Mouse (Mus musculus) heart, embryonic 16.5 days (tissue): ENCODE measurements around the gene Gm29776. TPM values are rescaled to one million over a fixed set of nuclear protein-coding genes. Genes with fewer than 3 reads are reported as not detected.

ENCODE experiments used
- ATAC-seq: fragments of 200-750 bp; cut with Nextera tagmentation; replicated peaks from 2 replicates; pipeline ENCODE4 v1.8.0; 2017; ENCODE audit warnings: moderate number of reproducible peaks; ENCODE audit not compliant: insufficient read depth, low FRiP score; ENCODE audit errors: extremely low read depth
- H3K27ac ChIP-seq: fragments of 300-500 bp; sonication (generic); 2 replicates; pipeline ENCODE4 v1.5.1; 2014; ENCODE audit warnings: mild to moderate bottlenecking, low read length, control low read depth, moderate library complexity
- H3K27me3 ChIP-seq: fragments of 300-500 bp; sonication (generic); 2 replicates; pipeline ENCODE4 v1.6.1; 2014; ENCODE audit warnings: low read length, mixed read lengths; ENCODE audit not compliant: control insufficient read depth, insufficient read depth
- H3K36me3 ChIP-seq: fragments of 300-500 bp; sonication (generic); 2 replicates; pipeline ENCODE4 v1.6.1; 2014; ENCODE audit not compliant: control insufficient read depth, insufficient read depth
- H3K4me1 ChIP-seq: fragments of 300-500 bp; sonication (generic); 2 replicates; pipeline ENCODE4 v1.6.1; 2014; ENCODE audit warnings: low read length, mixed read lengths; ENCODE audit not compliant: control insufficient read depth, insufficient read depth
- H3K4me2 ChIP-seq: fragments of 300-500 bp; sonication (generic); 2 replicates; pipeline ENCODE4 v1.6.1; 2014; ENCODE audit warnings: low read depth, mild to moderate bottlenecking, control low read depth, low read length
- H3K4me3 ChIP-seq: fragments of 300-500 bp; sonication (generic); 2 replicates; pipeline ENCODE4 v1.5.1; 2014; ENCODE audit warnings: mild to moderate bottlenecking, control low read depth, low read length
- H3K9ac ChIP-seq: fragments of 300-500 bp; sonication (generic); 2 replicates; pipeline ENCODE4 v1.6.1; 2014; ENCODE audit warnings: low read length, control low read depth
- H3K9me3 ChIP-seq: fragments of 300-500 bp; sonication (generic); replicated peaks from 2 replicates; pipeline ENCODE4 v1.6.1; 2016; ENCODE audit warnings: low read length; ENCODE audit not compliant: control insufficient read depth
- WGBS: fragments of 180-500 bp; shearing (Covaris S2); extraction: QIAGEN DNeasy Blood & Tissue Kit; methylation state at CpG from one replicate; pipeline ENCODE4 v1.1.7; 2014; 5-methylcytosine and 5-hydroxymethylcytosine counted together
- microRNA-seq: library from miRNA; unstranded; fragments of <30 nt; microRNA quantifications from one replicate; pipeline ENCODE4, GENCODE M21; 2017
- polyA plus RNA-seq: library from polyadenylated mRNA; unstranded; fragments of >200 nt; fragmentation: Nextera tagmentation; extraction: Ambion mirVana; gene quantifications from 2 replicates; pipeline ENCODE4 v1.2.1, GENCODE M21; 2015

Gm29776 gene
- polyA plus RNA-seq, 1 experiment from 2014 or later = 0.18 TPM

DNA sequence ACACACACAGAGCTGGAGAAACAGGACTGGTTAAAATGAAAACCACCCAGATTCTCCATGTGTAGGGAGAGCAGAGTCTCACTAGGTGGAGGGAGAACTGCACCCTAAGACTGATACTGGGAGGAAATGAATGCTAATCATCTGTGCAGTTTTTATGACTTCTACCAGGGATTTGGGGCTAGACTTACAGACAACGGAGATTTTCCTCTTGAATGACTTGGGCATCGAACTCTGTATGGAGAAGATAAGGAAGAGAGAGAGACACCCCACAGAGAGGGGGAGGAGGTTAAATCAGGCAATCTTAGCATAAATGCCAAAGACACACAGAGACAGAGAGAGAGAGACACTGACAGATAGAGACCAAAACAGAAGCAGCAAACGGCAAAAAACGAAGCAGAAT is 50.7 kb downstream of the Gm29776 start:
- H3K27me3 ChIP-seq = no peaks in the 10 kb centered on the region
- H3K9ac ChIP-seq = no peak overlapping the region
- peaks cover 12% of the 10 kb centered on the region for H3K4me1 ChIP-seq
- H3K27ac ChIP-seq = no peak overlapping the region
- H3K4me3 ChIP-seq = no peak overlapping the region
- H3K4me2 ChIP-seq = no peak overlapping the region
- H3K9me3 ChIP-seq = no peaks in the 10 kb centered on the region
- 73% methylated on average over 4 of the region's 4 CpGs for WGBS
- H3K36me3 ChIP-seq = peaks cover 79% of the 10 kb centered on the region
- no peak for ATAC-seq

DNA sequence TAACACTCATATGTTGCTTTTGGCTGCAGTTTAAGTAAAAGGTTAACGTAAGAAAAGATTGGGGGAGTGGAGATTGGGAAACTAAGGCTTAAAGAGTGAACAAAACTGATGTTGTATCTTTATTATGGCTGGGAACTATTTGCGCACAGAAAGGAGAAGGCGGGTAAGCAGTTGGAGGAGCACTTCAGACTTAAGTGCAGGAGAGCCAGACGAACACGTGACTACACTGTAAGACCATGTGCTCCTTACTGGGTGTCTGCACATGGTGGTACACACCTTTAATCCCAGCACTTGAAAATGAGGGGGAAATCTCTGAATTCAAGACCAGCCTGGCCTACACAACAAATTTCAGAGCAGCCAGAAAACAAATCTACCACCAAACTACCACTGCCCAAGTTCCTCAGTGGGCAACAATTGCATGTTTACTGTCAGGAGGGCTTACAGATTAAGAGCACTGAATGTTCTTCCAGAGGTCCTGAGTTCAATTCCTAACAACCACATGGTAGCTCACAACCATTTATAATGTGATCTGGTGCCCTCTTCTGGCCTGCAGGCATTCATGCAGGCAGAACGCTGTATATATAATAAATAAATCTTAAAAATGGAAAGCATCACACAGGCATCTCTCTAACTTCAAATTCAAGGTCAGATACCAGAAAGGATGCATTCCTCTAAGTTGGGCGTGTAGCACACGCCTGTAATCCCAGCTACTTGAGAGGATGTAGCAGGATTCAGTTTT is 51.6 kb downstream of the Gm29776 start:
- H3K9me3 ChIP-seq = no peaks in the 10 kb centered on the region
- 88% methylated on average over 8 of the region's 8 CpGs for WGBS

DNA sequence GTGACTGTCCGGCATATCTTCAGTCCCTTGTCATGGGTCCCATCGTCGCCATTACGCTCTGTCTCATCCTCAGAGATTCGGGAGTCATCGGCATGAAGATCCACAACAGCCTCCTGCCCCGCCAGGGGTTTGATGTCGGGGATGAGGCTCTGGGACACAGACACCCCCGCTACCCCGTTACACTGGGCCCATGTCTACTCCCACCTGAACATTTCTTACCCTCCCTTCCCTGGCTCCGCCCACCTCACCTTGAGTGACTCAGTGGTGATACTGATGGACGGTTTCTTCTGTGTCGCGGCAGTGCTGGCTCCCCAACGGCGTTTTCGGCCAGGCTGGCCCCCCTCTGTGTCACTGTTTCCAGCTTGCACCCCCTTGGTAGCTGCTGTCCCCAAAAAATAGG is 52.2 kb downstream of the Gm29776 start:
- H3K4me3 ChIP-seq = no peak overlapping the region
- H3K4me1 ChIP-seq = peaks cover 4% of the 10 kb centered on the region; the same call in 1 of the 2 replicates
- H3K9ac ChIP-seq = no peak overlapping the region
- no peak for ATAC-seq
- no peaks in the 10 kb centered on the region for H3K9me3 ChIP-seq
- no peaks in the 10 kb centered on the region for H3K27me3 ChIP-seq
- H3K4me2 ChIP-seq = no peak overlapping the region
- H3K36me3 ChIP-seq = peaks cover 81% of the 10 kb centered on the region
- 92% methylated on average over 17 of the region's 17 CpGs for WGBS
- H3K27ac ChIP-seq = no peak overlapping the region

More for the DNA sequence above, 51.6 kb downstream of the Gm29776 start:
- Histone ChIP-seq H3K27me3 (no peaks in the 10 kb centered on the region), H3K4me1 (peaks cover 4% of the 10 kb centered on the region), H3K36me3 (peaks cover 84% of the 10 kb centered on the region), H3K4me3 (no peak overlapping the region), H3K27ac (no peak overlapping the region), H3K4me2 (no peak overlapping the region), H3K9ac (no peak overlapping the region)
- ATAC-seq = no peak

DNA sequence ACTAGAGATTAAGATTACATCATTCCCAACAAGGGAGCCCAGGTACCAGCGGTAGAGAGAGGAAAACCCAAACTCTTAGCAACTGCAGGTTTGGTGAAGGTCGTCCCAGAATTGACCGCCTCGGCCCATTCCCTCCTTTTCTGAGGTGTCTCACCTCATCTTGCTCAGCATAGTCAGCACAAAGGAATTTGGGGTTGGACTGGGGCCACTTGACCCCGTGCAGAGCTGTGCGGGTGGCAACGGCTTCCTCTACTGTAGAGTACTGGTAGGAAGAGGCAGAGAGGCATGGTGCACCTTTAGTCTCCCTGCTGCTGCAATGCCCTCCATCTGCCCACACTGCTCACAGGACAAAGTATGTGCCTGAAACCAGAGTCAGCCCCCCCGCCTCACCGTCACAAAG is 54.3 kb downstream of the Gm29776 start:
- H3K4me3 ChIP-seq = no peak overlapping the region
- 73% methylated on average over 9 of the region's 9 CpGs for WGBS
- no peaks in the 10 kb centered on the region for H3K9me3 ChIP-seq
- no peak overlapping the region for H3K27ac ChIP-seq
- no peak for ATAC-seq
- H3K27me3 ChIP-seq = no peaks in the 10 kb centered on the region
- no peak overlapping the region for H3K9ac ChIP-seq
- peaks cover 3% of the 10 kb centered on the region for H3K4me1 ChIP-seq
- no peak overlapping the region for H3K4me2 ChIP-seq
- H3K36me3 ChIP-seq = peaks cover 62% of the 10 kb centered on the region

DNA sequence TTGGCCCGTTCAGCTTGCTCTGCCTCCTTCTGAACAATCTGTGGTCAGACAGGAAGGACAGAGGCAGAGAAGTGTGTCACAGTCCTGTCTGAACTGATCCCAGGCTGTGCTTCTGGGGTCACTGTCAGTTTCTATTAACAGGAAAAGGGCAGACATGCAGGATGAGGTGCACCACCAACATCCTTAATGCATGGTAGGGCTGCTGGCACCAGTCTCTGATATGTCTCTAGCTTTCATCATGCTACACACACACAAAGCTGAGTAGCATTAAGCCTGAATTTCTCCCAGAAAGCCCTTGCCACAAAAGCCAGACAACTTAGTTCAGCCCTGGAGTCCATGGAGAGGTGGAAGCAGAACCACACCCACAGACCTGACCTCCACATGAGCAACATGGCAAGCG is 55.6 kb downstream of the Gm29776 start:
- no peak for ATAC-seq
- H3K9me3 ChIP-seq = no peaks in the 10 kb centered on the region
- H3K4me2 ChIP-seq = no peak overlapping the region
- H3K27ac ChIP-seq = no peak overlapping the region
- H3K4me3 ChIP-seq = no peak overlapping the region
- 0 out of 2 replicates have a peak, but pooled peaks cover 2% of the 10 kb centered on the region for H3K27me3 ChIP-seq
- 85% methylated on average over 2 of the region's 2 CpGs for WGBS
- no peak overlapping the region for H3K9ac ChIP-seq
- H3K36me3 ChIP-seq = peaks cover 52% of the 10 kb centered on the region
- H3K4me1 ChIP-seq = peaks cover 3% of the 10 kb centered on the region

Small RNA genes within 50 kb of the gene (microRNA-seq; reads per million reads assigned to microRNA genes)
- gene Mir6948 = 0.59 reads per million

Other genes starting within 250 kb of the Gm29776 start
- 45.8 and 52.0 TPM in 2 replicates for gene Lrp10, start 234.7 kb downstream of the Gm29776 start, polyA plus RNA-seq
- gene Rem2, start 222.7 kb downstream of the Gm29776 start, polyA plus RNA-seq = 0.59 and 2.2 TPM in 2 replicates
- gene Prmt5, start 181.3 kb downstream of the Gm29776 start, polyA plus RNA-seq = 55.3 and 57.8 TPM in 2 replicates
- gene Haus4, start 144.2 kb downstream of the Gm29776 start, polyA plus RNA-seq = 39.7 and 47.0 TPM in 2 replicates
- gene Ajuba, start 121.3 kb downstream of the Gm29776 start, polyA plus RNA-seq = 24.9 and 25.5 TPM in 2 replicates
- gene 4931414P19Rik, start 92.8 kb downstream of the Gm29776 start, polyA plus RNA-seq = 6.7 and 7.8 TPM in 2 replicates
- gene Psmb5, start 80.8 kb downstream of the Gm29776 start, polyA plus RNA-seq = 358 and 367 TPM in 2 replicates
- 9.5 and 22.3 TPM in 2 replicates for gene Psmb11, start 77.4 kb downstream of the Gm29776 start, polyA plus RNA-seq
- gene Gm17606, start 57.9 kb downstream of the Gm29776 start, polyA plus RNA-seq = not detected in 2 replicates
- gene Cdh24, start 57.5 kb downstream of the Gm29776 start, polyA plus RNA-seq = 1.4 and 1.9 TPM in 2 replicates
- gene 1700123O20Rik, start 12.6 kb downstream of the Gm29776 start, polyA plus RNA-seq = 42.8 and 49.8 TPM in 2 replicates
- gene Acin1, start 11.9 kb downstream of the Gm29776 start, polyA plus RNA-seq = 69.1 and 73.5 TPM in 2 replicates
- not detected in 2 replicates for gene Cebpe, start 13.3 kb upstream of the Gm29776 start, polyA plus RNA-seq
- 3.2 and 4.0 TPM in 2 replicates for gene Slc7a8, start 83.1 kb upstream of the Gm29776 start, polyA plus RNA-seq
- not detected in 2 replicates for gene Rnf212b, start 115.3 kb upstream of the Gm29776 start, polyA plus RNA-seq
- gene Homez, start 172.1 kb upstream of the Gm29776 start, polyA plus RNA-seq = 4.9 and 6.4 TPM in 2 replicates
- gene Ppp1r3e, start 178.7 kb upstream of the Gm29776 start, polyA plus RNA-seq = 0.59 and 1.4 TPM in 2 replicates
- gene Bcl2l2, start 184.5 kb upstream of the Gm29776 start, polyA plus RNA-seq = 3.3 and 4.3 TPM in 2 replicates
- gene Gm20521, start 184.6 kb upstream of the Gm29776 start, polyA plus RNA-seq = not detected in 2 replicates
- gene Pabpn1, start 193.7 kb upstream of the Gm29776 start, polyA plus RNA-seq = 61.9 and 68.4 TPM in 2 replicates
- gene Slc22a17, start 214.3 kb upstream of the Gm29776 start, polyA plus RNA-seq = 27.2 and 31.9 TPM in 2 replicates
- gene Efs, start 227.3 kb upstream of the Gm29776 start, polyA plus RNA-seq = 13.4 and 14.4 TPM in 2 replicates
- gene Il25, start 233.9 kb upstream of the Gm29776 start, polyA plus RNA-seq = not detected in 2 replicates
- 0.86 and 1.3 TPM in 2 replicates for gene Cmtm5, start 237.4 kb upstream of the Gm29776 start, polyA plus RNA-seq